Mouse (Mus musculus) cerebral cortex, adult 2 months (tissue): ENCODE data around the gene Arhgap8.

Experiments
- WGBS: fragments of 180-500 bp; shearing (Covaris S2); methylation state at CpG from one replicate; pipeline ENCODE4 v1.1.7; 2018; 5-methylcytosine and 5-hydroxymethylcytosine counted together

Arhgap8 gene

GRCm38 (mm10) chr15:84698189-84698588 is 21.7 kb upstream of the Arhgap8 start:
- WGBS, result 74% methylated on average over 2 of the region's 2 CpGs

GRCm38 (mm10) chr15:84700147-84700794 is 19.6 kb upstream of the Arhgap8 start:
- WGBS, result 64% methylated on average over 6 of the region's 6 CpGs

GRCm38 (mm10) chr15:84701947-84702346 is 17.9 kb upstream of the Arhgap8 start:
- WGBS, result 45% methylated on average over 4 of the region's 4 CpGs

GRCm38 (mm10) chr15:84702391-84703345 is 17.2 kb upstream of the Arhgap8 start:
- 89% methylated on average over 29 of the region's 29 CpGs for WGBS

- whole genome bisulfite sequencing, result 68% methylated on average over 7 of the region's 7 CpGs
Measured at GRCm38 (mm10) chr15:84703992-84704391, 15.9 kb upstream of the Arhgap8 start.

- 91% methylated on average over 6 of the region's 6 CpGs for WGBS
Measured at GRCm38 (mm10) chr15:84705351-84705901, 14.4 kb upstream of the Arhgap8 start.

GRCm38 (mm10) chr15:84706983-84707619 is 12.8 kb upstream of the Arhgap8 start:
- 90% methylated on average over 6 of the region's 6 CpGs for WGBS

- 68% methylated on average over 14 of the region's 14 CpGs for WGBS
Measured at GRCm38 (mm10) chr15:84712566-84713405, 7.1 kb upstream of the Arhgap8 start.

GRCm38 (mm10) chr15:84714730-84715129 is 5.1 kb upstream of the Arhgap8 start:
- 25% methylated on average over 17 of the region's 17 CpGs for WGBS

- 52% methylated on average over 11 of the region's 11 CpGs for WGBS
Measured at GRCm38 (mm10) chr15:84715132-84715531, 4.7 kb upstream of the Arhgap8 start.

GRCm38 (mm10) chr15:84717570-84718270 is 2.1 kb upstream of the Arhgap8 start:
- 79% methylated on average over 6 of the region's 6 CpGs for WGBS

- 70% methylated on average over 3 of the region's 3 CpGs for WGBS
Measured at GRCm38 (mm10) chr15:84718785-84719184, 1.1 kb upstream of the Arhgap8 start.

GRCm38 (mm10) chr15:84720291-84721204 is 696 bp downstream of the Arhgap8 start:
- WGBS, result 19% methylated on average over 33 of the region's 33 CpGs

- 79% methylated on average over 1 of the region's 1 CpGs for WGBS
Measured at GRCm38 (mm10) chr15:84723656-84724055, 3.8 kb downstream of the Arhgap8 start.

- WGBS, result 79% methylated on average over 4 of the region's 4 CpGs
Measured at GRCm38 (mm10) chr15:84724199-84724598, 4.3 kb downstream of the Arhgap8 start.

GRCm38 (mm10) chr15:84729685-84730084 is 9.8 kb downstream of the Arhgap8 start:
- 63% methylated on average over 6 of the region's 6 CpGs for WGBS

GRCm38 (mm10) chr15:84730893-84731292 is 11.0 kb downstream of the Arhgap8 start:
- 56% methylated on average over 1 of the region's 1 CpGs for WGBS

GRCm38 (mm10) chr15:84731676-84732424 is 12.0 kb downstream of the Arhgap8 start:
- WGBS, result 73% methylated on average over 18 of the region's 18 CpGs

GRCm38 (mm10) chr15:84732425-84732749 is 12.5 kb downstream of the Arhgap8 start:
- 85% methylated on average over 4 of the region's 4 CpGs for WGBS
